Comparison of ENCODE assay signal across 8 mouse cellular contexts in genomic region chr7:5021197-5021596, GRCm38 (mm10). TPM values are rescaled to one million over a fixed set of nuclear protein-coding genes. Genes with fewer than 3 reads are reported as not detected.
A peak's percentile ranks its signal among the peaks of the same experiment; 100 is the strongest.
DNase-seq lines count a peak whose midpoint lies in the region; ATAC-seq and TF ChIP-seq lines count a peak whose summit lies in the region.

No protein-coding gene starts in this region.

- peak overlapping the region; percentile 85 for H3K4me2 ChIP-seq in forebrain, postnatal 0 days (ENCODE audit: low read depth)
- H3K4me2 ChIP-seq in liver, embryonic 16.5 days (ENCODE audit: low read depth, low read length): peak overlapping the region; percentile 78

- no peak for DNase-seq in heart, embryonic 10.5 days (ENCODE audit: low spot score)
- DNase-seq in heart, postnatal 10 days: no peak
- no peak for DNase-seq in forebrain, postnatal 0 days
- no peak for DNase-seq in frontal cortex, postnatal 14 days (ENCODE audit: low spot score in 2 of 2)
- DNase-seq in thymus, postnatal 25 days: no peak
- no peak for DNase-seq in layer of hippocampus, postnatal 36 days

- peak overlapping the region; percentile 96 for H3K9ac ChIP-seq in forebrain, postnatal 0 days
- H3K9ac ChIP-seq in liver, embryonic 16.5 days (ENCODE audit: low read depth, low read length): peak overlapping the region; percentile 96

- no peak for ATAC-seq in forebrain, postnatal 0 days
- no peak for ATAC-seq in liver, embryonic 16.5 days (ENCODE audit: low read depth)

- WGBS in heart, embryonic 10.5 days: 53% methylated on average over 5 of the region's 5 CpGs
- 46% methylated on average over 5 of the region's 5 CpGs for WGBS in forebrain, postnatal 0 days
- WGBS in liver, embryonic 16.5 days (ENCODE audit: insufficient replicate concordance): 39% methylated on average over 5 of the region's 5 CpGs

- H3K27me3 ChIP-seq in heart, embryonic 10.5 days (ENCODE audit: insufficient read depth, poor library complexity, severe bottlenecking): no peaks in the 10 kb centered on the region
- 0 out of 2 replicates have a peak, but pooled peaks cover 2% of the 10 kb centered on the region for H3K27me3 ChIP-seq in E14TG2a.4 (ENCODE audit: insufficient read depth, low read length)
- no peaks in the 10 kb centered on the region for H3K27me3 ChIP-seq in forebrain, postnatal 0 days (ENCODE audit: insufficient read depth, low read length)
- H3K27me3 ChIP-seq in liver, embryonic 16.5 days (ENCODE audit: control insufficient read depth, insufficient read depth, low read depth, low read length): no peaks in the 10 kb centered on the region

- no peaks in the 10 kb centered on the region for H3K9me3 ChIP-seq in heart, embryonic 10.5 days
- H3K9me3 ChIP-seq in E14TG2a.4 (ENCODE audit: low read length): peaks cover 5% of the 10 kb centered on the region
- no peaks in the 10 kb centered on the region for H3K9me3 ChIP-seq in forebrain, postnatal 0 days (ENCODE audit: low read length)
- no peaks in the 10 kb centered on the region for H3K9me3 ChIP-seq in liver, embryonic 16.5 days (replicated peaks; ENCODE audit: control insufficient read depth, low read length)

- H3K4me1 ChIP-seq in heart, embryonic 10.5 days: peaks cover 6% of the 10 kb centered on the region
- peaks cover 53% of the 10 kb centered on the region for H3K4me1 ChIP-seq in E14TG2a.4 (replicated peaks; ENCODE audit: low read depth, low read length)
- peaks cover 5% of the 10 kb centered on the region for H3K4me1 ChIP-seq in forebrain, postnatal 0 days (ENCODE audit: insufficient read depth)
- peaks cover 25% of the 10 kb centered on the region for H3K4me1 ChIP-seq in liver, embryonic 16.5 days (ENCODE audit: control insufficient read depth, low read depth, low read length)

- peaks cover 59% of the 10 kb centered on the region for H3K36me3 ChIP-seq in heart, embryonic 10.5 days
- H3K36me3 ChIP-seq in E14TG2a.4 (ENCODE audit: insufficient read depth, low read length): peaks cover 53% of the 10 kb centered on the region
- H3K36me3 ChIP-seq in forebrain, postnatal 0 days (ENCODE audit: insufficient read depth): peaks cover 35% of the 10 kb centered on the region
- H3K36me3 ChIP-seq in liver, embryonic 16.5 days (ENCODE audit: control insufficient read depth, insufficient read depth): peaks cover 13% of the 10 kb centered on the region

- TF ChIP-seq CTCF in E14TG2a.4 (conservative IDR thresholded peaks at IDR 0.05; ENCODE audit: low read length): no peak
- no peak for TF ChIP-seq CTCF in forebrain, postnatal 0 days (IDR thresholded peaks at IDR 0.05; ENCODE audit: low read depth)

- intact Hi-C loops in heart, postnatal 10 days (cut with DNase I): loop anchor here (2.0 kb wide), 1 partner anchor 16 kb away; no protein-coding TSS in a partner anchor

- peak overlapping the region; percentile 94 for H3K4me3 ChIP-seq in heart, embryonic 10.5 days
- H3K4me3 ChIP-seq in E14TG2a.4 (replicated peaks; ENCODE audit: low read length): peak overlapping the region; percentile 95
- peak overlapping the region; percentile 78 for H3K4me3 ChIP-seq in forebrain, postnatal 0 days (ENCODE audit: low read depth, low read length)
- H3K4me3 ChIP-seq in liver, embryonic 16.5 days (ENCODE audit: low read depth, low read length): peak overlapping the region; percentile 87

- peak overlapping the region; percentile 98 for H3K27ac ChIP-seq in heart, embryonic 10.5 days
- peak overlapping the region; percentile 90 for H3K27ac ChIP-seq in forebrain, postnatal 0 days (ENCODE audit: low read depth, low read length)
- H3K27ac ChIP-seq in liver, embryonic 16.5 days (ENCODE audit: low read length): peak overlapping the region; percentile 96; the same call in 1 of the 2 replicates

RNA-seq across cellular contexts. Expression of gene Ccdc106, which starts 0.8 kb away (rescaled TPM):
- 1.4 and 4.7 TPM in 2 replicates for polyA plus RNA-seq in heart, embryonic 10.5 days (2016; fragmentation: Nextera tagmentation; extraction: Ambion mirVana)
- total RNA-seq in heart, postnatal 10 days (2021): under 1 TPM; 0.26 to 0.32 TPM
- 70.7 and 104 TPM in 2 replicates for total RNA-seq in forebrain, postnatal 0 days (2014; rRNA removed)
- 69.7 and 79.8 TPM in 2 replicates for polyA plus RNA-seq in forebrain, postnatal 0 days (2015; fragmentation: Nextera tagmentation; extraction: Ambion mirVana)
- 0.16 and 0.40 TPM in 2 replicates for polyA plus RNA-seq in liver, embryonic 16.5 days (2015; fragmentation: Nextera tagmentation; extraction: Ambion mirVana)
- 10 to 100 TPM; 56.9 to 61.9 TPM for total RNA-seq in layer of hippocampus, postnatal 36 days (2021)

RNA-seq across cellular contexts. Expression of gene Zfp865, which starts 1.0 kb away (rescaled TPM):
- 3.8 and 4.4 TPM in 2 replicates for polyA plus RNA-seq in heart, embryonic 10.5 days (2016; fragmentation: Nextera tagmentation; extraction: Ambion mirVana)
- total RNA-seq in heart, postnatal 10 days (2021): 10 to 100 TPM; 22.4 to 23.2 TPM
- total RNA-seq in forebrain, postnatal 0 days (2014; rRNA removed): 27.3 and 33.3 TPM in 2 replicates
- polyA plus RNA-seq in forebrain, postnatal 0 days (2015; fragmentation: Nextera tagmentation; extraction: Ambion mirVana): 5.6 and 5.8 TPM in 2 replicates
- polyA plus RNA-seq in liver, embryonic 16.5 days (2015; fragmentation: Nextera tagmentation; extraction: Ambion mirVana): 1.1 and 1.2 TPM in 2 replicates
- 10 to 100 TPM; 33.5 to 39.7 TPM for total RNA-seq in layer of hippocampus, postnatal 36 days (2021)

RNA-seq across cellular contexts. Expression of gene Gm44973, which starts 5.9 kb away (rescaled TPM):
- 0.72 TPM in 1 of 2 replicates, not detected in the other for polyA plus RNA-seq in heart, embryonic 10.5 days (2016; fragmentation: Nextera tagmentation; extraction: Ambion mirVana)
- total RNA-seq in heart, postnatal 10 days (2021): not detected
- total RNA-seq in forebrain, postnatal 0 days (2014; rRNA removed): not detected in 2 replicates
- polyA plus RNA-seq in forebrain, postnatal 0 days (2015; fragmentation: Nextera tagmentation; extraction: Ambion mirVana): 3.1 TPM in 2 replicates
- 0.58 and 0.89 TPM in 2 replicates for polyA plus RNA-seq in liver, embryonic 16.5 days (2015; fragmentation: Nextera tagmentation; extraction: Ambion mirVana)
- total RNA-seq in layer of hippocampus, postnatal 36 days (2021): not detected

RNA-seq across cellular contexts. Expression of gene Fiz1, which starts 6.7 kb away (rescaled TPM):
- polyA plus RNA-seq in heart, embryonic 10.5 days (2016; fragmentation: Nextera tagmentation; extraction: Ambion mirVana): 36.1 and 43.5 TPM in 2 replicates
- total RNA-seq in heart, postnatal 10 days (2021): 10 to 100 TPM; 21.6 to 25.6 TPM
- total RNA-seq in forebrain, postnatal 0 days (2014; rRNA removed): 30.0 and 33.9 TPM in 2 replicates
- polyA plus RNA-seq in forebrain, postnatal 0 days (2015; fragmentation: Nextera tagmentation; extraction: Ambion mirVana): 26.9 and 28.6 TPM in 2 replicates
- 10.4 and 12.5 TPM in 2 replicates for polyA plus RNA-seq in liver, embryonic 16.5 days (2015; fragmentation: Nextera tagmentation; extraction: Ambion mirVana)
- total RNA-seq in layer of hippocampus, postnatal 36 days (2021): 10 to 100 TPM; 19.6 to 25.1 TPM

RNA-seq across cellular contexts. Expression of gene Zfp524, which starts 7.0 kb away (rescaled TPM):
- polyA plus RNA-seq in heart, embryonic 10.5 days (2016; fragmentation: Nextera tagmentation; extraction: Ambion mirVana): 10.0 and 11.4 TPM in 2 replicates
- 1 to 10 TPM; 7.8 to 9.4 TPM for total RNA-seq in heart, postnatal 10 days (2021)
- total RNA-seq in forebrain, postnatal 0 days (2014; rRNA removed): 4.6 and 6.4 TPM in 2 replicates
- polyA plus RNA-seq in forebrain, postnatal 0 days (2015; fragmentation: Nextera tagmentation; extraction: Ambion mirVana): 5.0 and 5.3 TPM in 2 replicates
- polyA plus RNA-seq in liver, embryonic 16.5 days (2015; fragmentation: Nextera tagmentation; extraction: Ambion mirVana): 7.8 and 10.2 TPM in 2 replicates
- total RNA-seq in layer of hippocampus, postnatal 36 days (2021): 1 to 10 TPM; 6.5 to 8.1 TPM

Comparison
In these comparisons a context has a peak if more than half of its experiments do, and no peak if none do; other contexts are left out.
1. RNA of gene Ccdc106, which starts 0.8 kb away (total RNA-seq): 70.7 to 104 TPM in forebrain, postnatal 0 days and 56.9 to 61.9 TPM in layer of hippocampus, postnatal 36 days; 0.26 to 0.32 TPM in heart, postnatal 10 days; every median in the first group is over 10 times any median in the second.
2. Peak in every context shown above with its lines, with median percentiles within 50 percentile points of each other: H3K27ac ChIP-seq and H3K4me3 ChIP-seq.